In the genomic region with DNA sequence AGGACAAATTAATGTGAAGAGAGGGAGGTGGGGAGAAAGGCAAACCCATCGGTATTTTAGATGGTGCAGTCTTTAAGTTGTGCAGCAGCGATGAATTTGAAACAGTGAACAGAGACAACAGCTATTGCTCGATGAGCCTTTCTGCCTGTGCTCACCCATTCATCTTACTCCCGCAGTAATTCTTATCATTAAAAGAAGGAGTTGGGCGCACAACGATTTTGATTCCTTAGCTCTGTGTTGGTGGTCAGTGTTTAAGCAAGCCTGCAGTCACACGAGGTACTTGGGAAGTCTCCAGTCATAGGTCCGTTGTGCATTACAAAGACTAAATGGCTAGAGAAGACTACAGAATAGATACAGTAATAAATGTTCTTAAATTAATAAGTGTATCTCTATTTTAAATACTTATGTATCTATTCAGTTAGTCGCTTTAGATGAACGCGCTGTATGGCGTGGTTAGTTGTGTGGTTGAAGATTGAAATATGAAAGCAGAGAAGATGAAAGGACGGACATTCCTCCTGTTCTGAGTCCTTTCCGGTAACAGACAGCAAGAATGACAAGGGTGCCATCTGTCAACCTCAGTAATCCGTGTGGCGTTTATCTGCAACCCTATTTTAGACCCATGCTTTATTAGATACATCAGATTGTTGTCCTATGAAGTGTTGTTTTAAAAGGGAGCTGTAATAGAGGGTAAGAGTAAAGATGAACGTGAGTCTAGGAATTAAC, we compare ENCODE assay signal across 11 mouse cellular contexts. TPM values are rescaled to one million over a fixed set of nuclear protein-coding genes. Genes with fewer than 3 reads are reported as not detected.
DNase-seq lines count a peak whose midpoint lies in the region; ATAC-seq lines count a peak whose summit lies in the region.
"Had no signal": no experiment of that assay in that cellular context is flagged by ENCODE, and none has a peak within 500 bp of the region (broad histone marks: within the 10 kb centered on the region; RNA-seq: fewer than 3 reads in every experiment).

No protein-coding gene starts in this region.

- no peak for ATAC-seq in forebrain, embryonic 15.5 days (replicated peaks)
- no peak for ATAC-seq in forebrain, embryonic 11.5 days (replicated peaks; ENCODE audit: low FRiP score)
- ATAC-seq in neural tube, embryonic 12.5 days (ENCODE audit: low FRiP score, low read depth) = no peak
- no peak for ATAC-seq in limb, embryonic 13.5 days (ENCODE audit: low FRiP score, low read depth)
- no peak for ATAC-seq in kidney, embryonic 14.5 days (ENCODE audit: low FRiP score, low TSS enrichment)
- ATAC-seq: liver, postnatal 0 days had no signal

- peak overlapping the region; percentile 83; the same call in 1 of the 2 replicates for H3K4me2 ChIP-seq in forebrain, embryonic 15.5 days (replicated peaks)
- H3K4me2 ChIP-seq in forebrain, embryonic 11.5 days (ENCODE audit: low read depth, low read length, severe bottlenecking) = no peak overlapping the region
- peak overlapping the region; percentile 88 for H3K4me2 ChIP-seq in neural tube, embryonic 12.5 days (replicated peaks)
- H3K4me2 ChIP-seq in limb, embryonic 13.5 days (replicated peaks) = peak overlapping the region; percentile 95; the same call in 1 of the 2 replicates
- H3K4me2 ChIP-seq in kidney, embryonic 14.5 days (replicated peaks; ENCODE audit: low read depth, low read length) = no peak overlapping the region

- H3K4me3 ChIP-seq in forebrain, embryonic 15.5 days = no peak overlapping the region
- no peak overlapping the region for H3K4me3 ChIP-seq in forebrain, embryonic 11.5 days (ENCODE audit: low read depth, low read length)
- no peak overlapping the region for H3K4me3 ChIP-seq in neural tube, embryonic 12.5 days
- no peak overlapping the region for H3K4me3 ChIP-seq in limb, embryonic 13.5 days
- H3K4me3 ChIP-seq in kidney, embryonic 14.5 days (ENCODE audit: low read length) = no peak overlapping the region
- H3K4me3 ChIP-seq: embryonic facial prominence, embryonic 15.5 days; heart, adult 2 months had no signal

- no peaks in the 10 kb centered on the region for H3K27me3 ChIP-seq in forebrain, embryonic 15.5 days
- H3K27me3 ChIP-seq in forebrain, embryonic 11.5 days (ENCODE audit: control insufficient read depth, insufficient read depth, low read length) = no peaks in the 10 kb centered on the region
- no peaks in the 10 kb centered on the region for H3K27me3 ChIP-seq in neural tube, embryonic 12.5 days (replicated peaks)
- H3K27me3 ChIP-seq in limb, embryonic 13.5 days = no peaks in the 10 kb centered on the region
- no peaks in the 10 kb centered on the region for H3K27me3 ChIP-seq in kidney, embryonic 14.5 days (ENCODE audit: control insufficient read depth, insufficient read depth, low read length)
- H3K27me3 ChIP-seq: embryonic facial prominence, embryonic 15.5 days; kidney, embryonic 15.5 days had no signal

- DNase-seq in forebrain, embryonic 11.5 days (ENCODE audit: low spot score) = no peak
- no peak for DNase-seq in neural tube, embryonic 10.5 days (ENCODE audit: extremely low spot score, low spot score)
- no peak for DNase-seq in lung, postnatal 10 days
- DNase-seq: heart, adult 2 months; liver, postnatal 0 days had no signal

- H3K9ac ChIP-seq in forebrain, embryonic 15.5 days (replicated peaks) = no peak overlapping the region
- no peak overlapping the region for H3K9ac ChIP-seq in forebrain, embryonic 11.5 days (ENCODE audit: low read length)
- H3K9ac ChIP-seq in neural tube, embryonic 12.5 days = no peak overlapping the region
- no peak overlapping the region for H3K9ac ChIP-seq in limb, embryonic 13.5 days
- H3K9ac ChIP-seq in kidney, embryonic 14.5 days (ENCODE audit: low read depth, low read length) = no peak overlapping the region
- H3K9ac ChIP-seq: embryonic facial prominence, embryonic 15.5 days; liver, postnatal 0 days had no signal

- no peaks in the 10 kb centered on the region for H3K36me3 ChIP-seq in forebrain, embryonic 15.5 days
- H3K36me3 ChIP-seq in forebrain, embryonic 11.5 days (ENCODE audit: control insufficient read depth, insufficient read depth, low read length) = no peaks in the 10 kb centered on the region
- no peaks in the 10 kb centered on the region for H3K36me3 ChIP-seq in neural tube, embryonic 12.5 days
- peaks cover 6% of the 10 kb centered on the region for H3K36me3 ChIP-seq in limb, embryonic 13.5 days
- H3K36me3 ChIP-seq in kidney, embryonic 14.5 days (ENCODE audit: control insufficient read depth, insufficient read depth, low read length) = no peaks in the 10 kb centered on the region; the same call in 1 of the 2 replicates
- H3K36me3 ChIP-seq: embryonic facial prominence, embryonic 15.5 days had no signal

- no peaks in the 10 kb centered on the region for H3K9me3 ChIP-seq in forebrain, embryonic 15.5 days
- no peaks in the 10 kb centered on the region for H3K9me3 ChIP-seq in forebrain, embryonic 11.5 days (ENCODE audit: control insufficient read depth, low read length)
- H3K9me3 ChIP-seq in neural tube, embryonic 12.5 days = no peaks in the 10 kb centered on the region
- no peaks in the 10 kb centered on the region for H3K9me3 ChIP-seq in limb, embryonic 13.5 days
- no peaks in the 10 kb centered on the region for H3K9me3 ChIP-seq in kidney, embryonic 14.5 days (ENCODE audit: control insufficient read depth, low read length)
- H3K9me3 ChIP-seq: embryonic facial prominence, embryonic 15.5 days; kidney, embryonic 15.5 days had no signal

- H3K4me1 ChIP-seq in forebrain, embryonic 15.5 days = peaks cover 34% of the 10 kb centered on the region
- H3K4me1 ChIP-seq in forebrain, embryonic 11.5 days (replicated peaks; ENCODE audit: control insufficient read depth, insufficient read depth, low read length) = peaks cover 5% of the 10 kb centered on the region; the same call in 1 of the 2 replicates
- peaks cover 17% of the 10 kb centered on the region for H3K4me1 ChIP-seq in neural tube, embryonic 12.5 days
- H3K4me1 ChIP-seq in limb, embryonic 13.5 days = peaks cover 16% of the 10 kb centered on the region
- H3K4me1 ChIP-seq in kidney, embryonic 14.5 days (ENCODE audit: control insufficient read depth, insufficient read depth, low read length) = peaks cover 7% of the 10 kb centered on the region; the same call in 1 of the 2 replicates

- no peak overlapping the region for H3K27ac ChIP-seq in forebrain, embryonic 15.5 days (replicated peaks)
- H3K27ac ChIP-seq in forebrain, embryonic 11.5 days (ENCODE audit: low read depth, low read length) = no peak overlapping the region
- no peak overlapping the region for H3K27ac ChIP-seq in neural tube, embryonic 12.5 days
- no peak overlapping the region for H3K27ac ChIP-seq in limb, embryonic 13.5 days
- H3K27ac ChIP-seq in kidney, embryonic 14.5 days (ENCODE audit: low read depth, low read length) = no peak overlapping the region
- H3K27ac ChIP-seq: embryonic facial prominence, embryonic 15.5 days; heart, adult 2 months; kidney, embryonic 15.5 days had no signal

- 84% methylated on average over 17 of the region's 17 CpGs for WGBS in forebrain, embryonic 15.5 days
- WGBS in forebrain, embryonic 11.5 days = 90% methylated on average over 17 of the region's 17 CpGs
- 82% methylated on average over 17 of the region's 17 CpGs for WGBS in neural tube, embryonic 12.5 days
- 88% methylated on average over 17 of the region's 17 CpGs for WGBS in limb, embryonic 13.5 days
- 91% methylated on average over 17 of the region's 17 CpGs for WGBS in kidney, embryonic 14.5 days

RNA-seq across cellular contexts. Expression of a gene that starts 2.5 kb away (rescaled TPM):
- polyA plus RNA-seq in forebrain, embryonic 15.5 days (2015; fragmentation: Nextera tagmentation; extraction: Ambion mirVana) = 23.4 and 24.6 TPM in 2 replicates
- 23.4 and 24.5 TPM in 2 replicates for polyA plus RNA-seq in forebrain, embryonic 11.5 days (2014; fragmentation: Nextera tagmentation; extraction: Ambion mirVana)
- polyA plus RNA-seq in neural tube, embryonic 12.5 days (2016; fragmentation: Nextera tagmentation; extraction: Ambion mirVana) = 30.5 and 31.5 TPM in 2 replicates
- polyA plus RNA-seq in limb, embryonic 13.5 days (2015; fragmentation: Nextera tagmentation; extraction: Ambion mirVana) = 20.1 and 21.1 TPM in 2 replicates
- polyA plus RNA-seq in kidney, embryonic 14.5 days (2014; fragmentation: Nextera tagmentation; extraction: Ambion mirVana) = 13.1 and 21.8 TPM in 2 replicates

RNA-seq across cellular contexts. Expression of a gene that starts 2.6 kb away (rescaled TPM):
- 16.6 and 20.7 TPM in 2 replicates for polyA plus RNA-seq in forebrain, embryonic 15.5 days (2015; fragmentation: Nextera tagmentation; extraction: Ambion mirVana)
- 28.0 and 31.0 TPM in 2 replicates for polyA plus RNA-seq in forebrain, embryonic 11.5 days (2014; fragmentation: Nextera tagmentation; extraction: Ambion mirVana)
- 15.8 and 20.7 TPM in 2 replicates for polyA plus RNA-seq in neural tube, embryonic 12.5 days (2016; fragmentation: Nextera tagmentation; extraction: Ambion mirVana)
- polyA plus RNA-seq in limb, embryonic 13.5 days (2015; fragmentation: Nextera tagmentation; extraction: Ambion mirVana) = 32.1 and 32.9 TPM in 2 replicates
- polyA plus RNA-seq in kidney, embryonic 14.5 days (2014; fragmentation: Nextera tagmentation; extraction: Ambion mirVana) = 22.6 and 34.2 TPM in 2 replicates

Comparison
In these comparisons a context has a peak if more than half of its experiments do, and no peak if none do; other contexts are left out.
1. H3K4me2 ChIP-seq: peak in forebrain, embryonic 15.5 days (single experiment), neural tube, embryonic 12.5 days (single experiment) and limb, embryonic 13.5 days (single experiment); none in forebrain, embryonic 11.5 days (single experiment) and kidney, embryonic 14.5 days (single experiment).